Mouse (Mus musculus): ENCODE measurements around the gene Sipa1l3.
A peak's percentile ranks its signal among the peaks of the same experiment; 100 is the strongest.

Sipa1l3 gene

DNA sequence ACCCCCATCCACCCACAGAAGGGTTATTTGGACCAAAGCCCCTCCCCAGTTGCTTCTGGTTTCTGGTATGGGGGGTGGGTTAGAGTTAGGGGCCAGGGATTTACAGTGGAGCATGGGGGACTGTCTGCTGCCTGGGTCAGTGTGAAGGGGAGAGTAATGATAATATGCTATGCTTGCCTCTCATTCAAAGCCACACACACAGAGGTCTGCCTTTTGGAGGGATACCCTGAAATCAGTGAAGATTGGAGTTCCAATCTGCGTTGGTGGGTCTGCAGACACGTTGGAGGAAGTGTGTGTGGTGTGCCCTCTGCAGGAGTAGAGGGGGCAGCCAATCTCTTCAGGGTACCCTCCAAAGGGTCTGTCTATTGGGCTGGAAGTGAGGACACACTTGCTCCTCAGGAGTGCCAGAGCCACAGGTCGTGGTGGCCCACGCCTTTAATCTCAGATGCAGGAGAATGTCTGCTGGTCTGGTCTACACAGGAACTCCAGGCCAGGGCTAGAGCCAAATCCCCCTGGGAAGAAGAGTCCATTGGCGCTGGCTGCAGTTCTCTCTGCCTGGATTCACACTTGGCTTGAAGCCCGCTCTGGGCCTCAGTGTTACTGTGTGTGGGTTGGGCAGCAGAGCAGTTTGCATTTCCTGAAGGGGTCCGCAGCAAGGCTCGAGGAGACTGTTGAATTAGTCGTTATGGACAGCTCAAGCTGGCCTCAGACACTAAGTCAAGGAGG is 213.0 kb downstream of the Sipa1l3 start:
- no peak for DNase-seq (ENCODE audit: low read depth, low spot score)

DNA sequence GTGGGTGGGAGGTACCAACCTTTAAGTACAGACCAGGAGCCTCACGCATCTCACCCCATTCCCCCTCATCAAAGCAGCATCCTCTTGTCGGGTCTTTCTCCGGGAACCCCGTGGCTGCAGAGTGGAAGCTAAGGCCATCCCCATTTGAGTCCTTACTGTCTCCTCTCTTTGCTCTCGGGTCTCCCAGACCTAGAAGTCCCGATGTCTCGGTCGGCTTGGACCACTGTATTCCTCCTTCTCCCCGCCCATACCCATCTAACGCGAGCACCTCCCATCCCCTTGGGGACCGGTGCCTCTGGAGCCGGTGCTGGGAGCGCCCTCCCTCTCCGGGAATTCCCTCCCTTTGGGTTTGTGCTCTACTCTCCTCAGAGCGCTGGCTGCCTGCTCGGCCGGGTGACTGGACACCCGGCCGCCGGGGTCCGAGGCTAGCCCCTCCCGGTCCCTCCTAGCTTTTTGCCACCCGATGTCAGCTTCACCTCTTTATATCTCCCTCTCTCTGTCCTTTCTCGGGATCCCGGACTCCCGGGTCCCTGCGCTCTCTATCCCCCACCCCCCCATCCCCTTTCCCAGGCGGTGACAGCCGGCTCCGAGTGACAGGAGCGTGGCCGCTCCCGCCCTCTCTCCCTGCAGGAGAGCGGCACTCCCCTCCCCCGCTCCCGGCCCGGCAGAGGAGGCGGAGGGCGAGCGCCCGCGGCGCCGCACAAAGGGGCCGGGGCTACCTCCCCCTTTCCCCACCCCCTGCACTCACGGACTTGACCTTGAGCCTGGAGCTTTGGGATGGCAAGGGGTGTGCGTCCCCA is 213.8 kb downstream of the Sipa1l3 start:
- no peak for DNase-seq (ENCODE audit: low read depth, low spot score)

DNA sequence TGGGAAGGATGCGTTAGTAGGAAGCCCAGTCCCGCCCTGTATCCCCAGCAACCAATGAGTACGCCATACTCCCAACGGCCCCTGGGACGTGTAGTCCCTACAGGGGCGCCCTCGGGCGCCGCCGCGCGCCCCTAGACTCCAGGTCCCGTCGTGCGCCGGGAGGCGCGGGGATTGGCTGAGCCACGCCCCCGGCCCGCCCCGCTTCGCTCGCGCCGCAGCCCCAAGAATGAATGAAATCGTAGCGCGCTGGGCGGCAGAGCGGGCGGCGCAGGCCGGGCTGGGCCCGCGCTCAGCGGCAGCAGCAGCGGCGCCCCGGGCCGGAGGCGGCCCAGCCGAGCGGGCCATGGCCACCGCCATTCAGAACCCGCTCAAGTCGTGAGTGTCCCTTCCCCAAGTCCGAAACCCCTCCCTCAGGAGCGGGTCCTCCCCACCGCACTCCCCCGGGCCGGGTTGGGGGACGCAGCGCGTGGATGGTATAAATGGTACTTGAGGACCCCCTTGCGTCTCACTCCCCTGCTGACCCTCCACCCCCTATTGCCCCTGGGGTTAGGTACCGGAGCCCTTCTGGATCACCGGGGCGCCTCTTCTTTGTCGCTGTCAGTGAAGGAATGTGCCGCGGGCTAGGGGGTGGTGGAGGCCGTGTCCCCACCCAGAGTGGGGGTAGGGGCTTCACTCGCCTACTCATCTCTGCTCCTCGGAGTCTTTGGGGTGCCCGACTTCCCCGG is 214.5 kb downstream of the Sipa1l3 start, which contains the start of gene Dpf1:
Gene Dpf1, plus strand, starts transcription at position 214 of the 725 bp plus-strand sequence.
- DNase-seq (ENCODE audit: low read depth, low spot score), result peak; percentile 70

DNA sequence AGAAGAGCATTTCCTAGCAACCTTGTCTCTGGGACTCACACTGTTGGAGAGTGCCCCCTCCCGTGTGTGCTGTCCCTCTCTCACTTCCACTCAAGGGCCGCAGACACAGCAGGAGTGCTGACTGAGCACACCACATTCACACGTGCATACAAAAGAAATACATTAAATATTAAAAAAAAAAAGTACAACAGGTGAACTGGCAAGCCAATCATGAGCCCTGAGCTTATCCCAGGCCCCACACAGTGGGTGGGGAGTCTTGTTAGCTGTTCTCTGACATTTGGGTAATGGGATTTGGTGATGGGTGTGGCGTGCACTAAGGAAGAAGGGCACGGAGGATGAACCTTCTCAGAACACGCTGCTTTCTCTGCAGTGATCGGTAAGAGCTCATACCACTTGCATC is 215.8 kb downstream of the Sipa1l3 start:
- DNase-seq (ENCODE audit: low read depth, low spot score), result no peak

DNA sequence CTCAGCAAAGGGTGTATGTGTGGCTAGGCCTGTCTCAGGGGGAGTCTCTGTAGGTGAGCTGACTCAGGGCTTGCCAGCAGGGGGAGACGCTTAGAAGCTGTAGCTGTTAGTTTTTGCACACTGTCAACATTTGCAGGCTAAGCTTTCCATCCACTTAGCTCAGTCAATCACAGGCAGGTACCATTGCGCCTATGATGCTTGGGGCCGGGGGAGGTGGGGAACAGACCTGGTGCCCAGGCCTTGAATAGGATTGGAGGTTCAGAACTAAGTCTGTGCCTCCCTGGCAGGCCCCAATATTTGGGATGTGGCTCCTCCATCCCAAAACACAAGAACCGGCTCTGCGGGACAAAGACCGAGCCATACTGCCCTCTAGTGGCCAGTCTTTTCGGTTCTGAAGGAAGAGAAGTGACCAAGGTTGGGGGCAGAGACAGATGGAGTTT is 217.3 kb downstream of the Sipa1l3 start:
- DNase-seq (ENCODE audit: low read depth, low spot score), result no peak

DNA sequence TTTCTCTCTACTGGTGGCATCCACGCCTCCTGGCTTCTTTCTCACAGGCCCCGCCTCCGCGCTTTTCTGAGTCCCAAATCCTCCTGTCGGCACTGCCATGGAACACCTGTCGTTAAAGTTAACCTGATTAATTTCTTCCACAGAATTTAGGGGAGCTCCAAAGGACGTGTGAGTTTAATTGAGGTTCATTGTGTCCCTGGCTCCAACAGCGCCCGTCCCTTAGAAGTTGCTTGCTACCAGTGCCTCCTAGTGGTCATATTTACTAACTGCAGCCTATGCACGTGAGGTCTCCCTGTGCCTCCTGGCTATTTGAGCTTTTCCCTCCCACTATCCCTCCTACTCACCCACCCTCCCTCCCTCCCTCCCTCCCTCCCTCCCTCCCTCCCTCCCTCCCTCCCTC is 221.4 kb downstream of the Sipa1l3 start:
- DNase-seq (ENCODE audit: low read depth, low spot score), result peak; percentile 67

DNA sequence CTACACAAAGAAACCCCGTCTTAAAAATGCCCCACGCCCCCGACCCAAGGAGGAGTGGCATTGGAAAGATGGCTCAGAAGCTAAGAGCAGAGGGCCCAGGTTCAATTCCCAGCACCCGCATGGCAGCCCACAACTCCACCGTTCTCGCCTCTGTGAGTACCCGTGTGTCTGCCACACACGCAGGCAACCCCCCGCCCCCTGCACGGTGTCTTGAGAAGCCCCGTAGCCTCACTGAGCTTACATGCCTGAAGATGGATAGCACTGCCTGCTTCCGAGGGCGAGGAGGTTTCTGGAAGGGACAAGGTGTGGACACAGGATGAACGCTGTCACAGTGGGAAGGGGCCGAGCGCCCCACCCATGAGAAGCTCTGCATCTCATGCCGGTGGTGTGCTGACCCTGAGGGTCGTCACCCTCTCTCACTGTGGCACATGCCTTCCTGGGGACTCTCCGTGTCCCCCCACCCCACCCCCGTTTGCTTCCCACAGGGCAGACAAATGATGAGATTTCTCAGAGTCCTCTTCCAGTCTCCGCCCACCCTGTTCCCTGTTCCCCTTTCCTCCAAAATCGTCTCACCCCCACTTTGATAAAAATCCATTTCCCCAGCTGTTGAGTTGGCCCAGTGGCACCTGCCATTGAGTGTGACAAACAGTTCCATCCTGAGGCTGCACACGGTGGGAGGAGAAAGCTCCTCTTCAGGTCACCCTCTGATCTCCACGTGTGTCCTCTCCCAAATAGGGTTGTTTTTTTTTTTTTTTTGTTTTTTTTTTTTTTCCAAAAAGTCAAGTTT is 222.4 kb downstream of the Sipa1l3 start:
- no peak for DNase-seq (ENCODE audit: low read depth, low spot score)

DNA sequence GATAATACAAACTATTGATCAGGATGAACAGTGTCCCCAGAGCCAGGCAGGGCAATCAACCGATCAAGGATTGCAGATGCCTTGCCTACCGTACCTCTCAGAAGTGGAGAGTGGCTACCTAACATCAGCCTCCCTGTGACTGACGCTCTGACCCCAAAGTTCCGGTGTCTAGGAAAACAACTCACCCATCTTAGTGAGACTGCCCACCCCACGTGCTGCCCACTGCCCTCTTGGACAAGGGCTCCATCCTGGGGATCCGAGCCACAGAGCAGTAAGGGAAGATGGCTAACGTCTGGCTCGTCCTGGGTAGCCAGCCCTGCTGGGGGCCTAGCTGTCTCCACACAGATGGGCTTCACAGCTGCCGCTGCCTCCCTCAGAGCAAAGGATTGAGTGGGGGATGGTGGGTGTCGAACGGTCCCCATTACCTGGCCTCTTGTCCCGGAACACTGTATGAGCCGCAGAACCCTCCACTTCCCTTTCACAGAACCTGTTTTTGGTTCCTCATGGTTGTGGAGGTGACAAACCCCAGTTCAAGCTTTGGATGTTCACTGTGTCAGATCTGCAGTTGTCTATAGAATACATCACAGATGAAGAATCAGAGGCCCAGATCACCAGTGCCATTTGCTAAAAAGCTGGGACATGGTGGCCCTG is 224.2 kb downstream of the Sipa1l3 start:
- no peak for DNase-seq (ENCODE audit: low read depth, low spot score)

DNA sequence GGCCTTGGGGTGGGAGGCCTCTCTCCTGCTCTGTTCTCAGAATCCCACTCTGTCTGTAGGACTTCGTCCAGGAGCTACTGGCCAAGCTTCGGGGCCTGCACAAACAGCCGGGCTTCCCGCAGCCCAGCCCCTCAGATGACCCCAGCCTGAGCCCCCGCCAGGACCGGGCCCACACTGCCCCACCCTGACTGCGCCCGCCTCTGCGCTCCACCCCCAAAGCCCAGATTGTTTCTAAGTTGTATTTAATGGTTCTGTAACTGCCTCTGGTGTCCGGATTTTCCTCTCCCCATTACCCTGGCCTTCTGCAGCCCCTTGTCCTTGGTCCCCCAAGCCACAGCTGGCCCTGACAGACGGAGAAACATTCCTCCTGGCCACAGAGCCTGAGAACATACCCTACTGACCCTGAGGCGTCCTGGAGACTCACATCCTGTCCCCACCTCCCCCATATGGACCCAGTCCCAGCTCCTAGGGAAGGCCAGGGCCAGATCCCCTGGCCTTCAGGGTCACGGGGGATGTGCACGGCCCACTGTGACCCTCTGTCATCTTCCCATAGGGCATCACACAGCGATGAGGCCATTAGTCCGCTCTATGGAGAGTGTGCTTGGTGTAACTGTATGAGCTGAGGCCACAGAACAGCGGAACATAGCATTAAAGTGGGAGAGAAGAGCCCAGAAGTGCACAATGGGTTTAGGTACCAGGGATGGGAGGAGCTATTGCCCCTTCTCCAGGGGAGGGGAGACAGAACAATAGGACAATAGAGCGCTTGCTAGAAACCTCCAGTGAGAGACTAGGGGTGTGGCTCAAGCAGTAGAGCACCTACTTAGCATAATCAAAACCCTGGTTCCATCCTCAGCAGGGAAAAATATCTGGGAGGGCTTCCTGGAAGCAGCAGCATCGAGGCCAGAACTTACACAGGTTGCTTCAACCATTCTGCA is 225.0 kb downstream of the Sipa1l3 start:
- no peak for DNase-seq (ENCODE audit: low read depth, low spot score)

DNA sequence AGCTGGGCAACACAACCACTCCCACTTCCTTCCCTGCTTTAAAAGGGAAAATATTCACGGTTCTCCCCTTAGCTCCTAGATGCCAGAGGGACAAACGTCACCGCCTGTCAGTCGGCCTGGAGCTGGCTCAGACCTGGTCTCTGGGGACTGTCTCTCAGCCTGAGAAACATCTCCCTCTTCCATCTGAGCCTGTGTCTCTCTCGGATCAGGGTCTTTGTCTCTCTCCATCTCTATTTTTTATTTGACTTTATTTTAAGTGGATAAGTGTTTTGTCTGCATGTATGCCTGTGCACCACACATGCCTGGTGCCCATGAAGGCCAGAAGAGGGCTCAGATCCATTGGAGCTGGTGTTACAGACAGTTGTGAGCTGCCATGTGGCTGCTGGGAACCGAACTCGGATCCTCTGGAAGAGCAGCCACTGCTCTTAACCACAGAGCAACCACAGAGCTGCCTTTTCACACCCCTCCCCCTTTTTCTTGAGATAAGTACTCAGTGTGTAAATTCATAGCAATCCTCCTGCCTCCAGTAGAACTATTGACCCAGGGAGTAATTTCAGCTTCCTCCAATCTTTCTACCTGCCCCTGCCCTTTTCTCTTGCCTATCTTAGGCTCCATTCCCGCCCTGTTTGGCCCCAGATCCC is 225.9 kb downstream of the Sipa1l3 start:
- no peak for DNase-seq (ENCODE audit: low read depth, low spot score)

DNA sequence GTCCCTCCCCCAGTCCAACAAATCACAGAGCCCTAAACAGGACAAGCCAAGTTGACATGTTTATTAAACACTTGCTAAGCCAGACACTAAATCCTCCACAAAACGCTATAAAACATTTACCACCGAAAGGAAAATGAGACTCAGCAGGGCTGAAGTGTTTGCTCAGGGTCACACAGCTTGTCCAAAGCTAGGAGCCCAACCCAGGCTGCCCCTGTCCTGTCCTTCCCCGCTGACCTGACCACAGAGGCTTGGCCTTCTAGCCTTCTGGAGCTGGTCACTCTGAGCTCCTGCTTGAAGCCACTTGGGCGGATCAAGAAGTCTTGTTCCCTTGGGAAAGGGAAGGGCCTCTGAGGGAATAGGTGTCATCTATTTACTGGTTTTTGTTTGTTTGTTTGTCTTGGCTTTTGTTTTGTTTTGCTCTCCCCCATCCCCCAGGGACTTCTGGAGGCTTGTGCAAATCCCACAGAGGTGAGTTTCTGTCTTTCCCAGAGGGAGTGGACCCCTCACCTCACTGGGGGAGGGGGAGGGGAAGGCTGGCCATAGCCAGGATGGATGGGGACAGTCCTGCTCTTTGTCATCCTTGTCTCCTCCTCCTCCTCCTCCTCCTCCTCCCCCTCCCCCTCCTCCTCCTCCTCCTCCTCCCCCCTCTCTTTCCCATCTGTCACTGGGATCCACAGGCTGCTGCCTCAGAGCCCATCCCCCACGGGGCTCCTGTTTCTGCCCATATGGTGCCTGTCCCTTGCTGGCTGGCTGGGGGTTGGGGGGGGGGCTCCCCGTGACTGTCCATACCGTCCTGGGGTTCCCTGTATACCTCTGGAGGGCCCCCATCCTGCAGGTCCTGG is 226.6 kb downstream of the Sipa1l3 start:
- no peak for DNase-seq (ENCODE audit: low read depth, low spot score)

DNA sequence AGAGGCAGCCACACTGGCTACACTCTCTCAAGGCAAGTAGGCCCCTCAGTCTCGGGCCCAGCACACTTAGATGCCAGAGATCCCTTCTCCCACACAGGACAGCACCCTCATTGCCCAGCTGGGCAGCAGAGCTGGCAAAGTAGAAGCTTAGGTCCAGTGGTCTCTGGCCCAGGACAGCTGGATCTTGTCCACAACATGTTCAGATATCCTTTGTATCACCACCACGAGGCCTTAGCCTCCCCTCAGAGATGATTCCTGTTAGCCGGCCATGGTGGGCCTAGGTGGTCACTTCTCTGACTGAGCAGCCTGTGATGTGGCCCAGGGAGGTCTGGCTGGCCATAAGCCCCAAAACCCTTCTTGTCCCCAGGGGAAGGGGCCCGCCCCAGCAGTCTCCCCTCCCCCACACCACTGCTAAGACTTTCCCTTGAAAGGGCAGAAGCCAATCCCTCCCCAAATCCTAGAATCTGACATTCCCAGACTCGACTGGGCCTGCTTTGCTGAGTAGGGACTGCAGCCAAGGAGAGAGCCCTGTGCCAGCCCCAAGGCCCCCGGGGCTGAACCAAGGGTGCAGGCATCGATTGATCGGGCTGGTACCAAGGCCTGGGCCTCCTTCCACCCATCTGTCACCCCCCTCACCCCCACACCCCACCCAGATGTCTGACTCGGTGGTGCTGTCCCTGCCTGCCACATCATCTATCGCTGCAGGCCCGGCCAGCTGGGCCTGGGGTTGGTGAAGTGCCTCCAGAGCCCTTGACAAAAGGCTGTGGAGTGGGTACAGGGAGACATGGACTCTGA is 227.6 kb downstream of the Sipa1l3 start:
- DNase-seq (ENCODE audit: low read depth, low spot score), result no peak

DNA sequence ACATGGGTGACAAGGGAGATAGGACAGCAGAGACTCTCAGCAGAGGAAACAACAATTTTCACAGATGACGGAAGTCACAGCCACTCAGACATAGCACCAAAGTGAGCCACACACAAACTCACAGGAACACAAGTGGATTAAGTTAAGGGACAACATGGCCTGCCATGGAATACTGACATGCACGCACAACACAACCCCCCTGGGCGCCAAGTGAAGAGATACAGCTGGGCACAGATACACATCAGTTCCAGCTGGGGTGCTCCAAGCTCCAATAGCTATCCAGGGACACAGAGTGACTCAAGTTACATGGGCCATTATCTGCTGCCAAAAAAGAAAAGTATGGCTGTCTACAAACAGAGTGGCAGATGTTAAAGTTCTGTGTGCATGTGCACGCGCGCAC is 228.6 kb downstream of the Sipa1l3 start:
- DNase-seq (ENCODE audit: low read depth, low spot score), result no peak

DNA sequence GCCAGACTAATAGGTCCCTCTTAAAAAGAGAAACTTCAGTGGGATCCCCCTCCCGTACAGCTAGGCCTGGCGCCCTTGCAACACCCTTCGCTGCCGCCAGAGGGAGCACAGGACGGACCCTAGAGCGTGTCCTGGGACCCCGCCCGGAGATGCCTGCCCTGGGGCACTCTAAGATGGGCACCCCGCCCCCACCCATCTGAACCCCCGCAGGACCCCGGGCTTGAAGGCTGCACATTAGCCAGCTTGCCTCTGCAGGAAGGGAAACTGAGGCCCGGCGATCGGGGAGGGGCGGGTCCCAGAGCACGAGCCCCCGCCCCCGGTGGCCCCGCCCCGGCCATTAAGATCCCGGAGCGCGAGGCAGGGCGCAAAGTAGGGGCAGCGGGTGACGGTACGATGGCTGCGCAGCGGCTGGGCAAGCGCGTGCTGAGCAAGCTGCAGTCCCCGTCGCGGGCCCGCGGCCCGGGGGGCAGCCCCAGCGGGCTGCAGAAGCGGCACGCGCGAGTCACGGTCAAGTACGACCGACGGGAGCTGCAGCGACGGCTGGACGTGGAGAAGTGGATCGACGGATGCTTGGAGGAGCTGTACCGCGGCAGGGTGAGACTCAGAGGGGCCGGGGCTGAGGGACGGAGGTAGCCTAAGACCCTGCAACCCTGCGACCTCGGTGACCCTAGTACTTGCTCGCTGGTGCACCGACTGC is 229.4 kb downstream of the Sipa1l3 start, which contains the start of gene Ppp1r14a:
Gene Ppp1r14a, plus strand, starts transcription at position 367 of the 697 bp plus-strand sequence.
- DNase-seq (ENCODE audit: low read depth, low spot score), result no peak

DNA sequence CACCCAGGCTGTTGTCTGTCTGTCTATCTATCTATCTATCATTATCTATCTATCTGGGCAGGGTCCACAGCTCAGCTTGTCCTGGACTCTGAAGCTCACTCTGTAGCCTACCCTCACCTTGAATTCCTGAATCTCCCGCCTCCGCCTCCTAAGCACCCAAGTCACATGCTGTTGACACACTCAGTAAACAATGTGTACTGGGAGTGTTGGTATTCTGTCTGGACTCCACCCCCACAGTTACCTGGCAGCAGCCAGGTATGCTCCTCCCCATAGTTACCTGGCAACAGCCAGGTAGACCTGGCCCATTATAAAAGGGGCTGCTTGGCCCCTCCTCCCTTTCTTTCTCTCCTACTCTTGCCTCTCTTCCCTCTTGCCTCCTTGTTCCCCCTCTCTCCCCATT is 230.4 kb downstream of the Sipa1l3 start:
- no peak for DNase-seq (ENCODE audit: low read depth, low spot score)

DNA sequence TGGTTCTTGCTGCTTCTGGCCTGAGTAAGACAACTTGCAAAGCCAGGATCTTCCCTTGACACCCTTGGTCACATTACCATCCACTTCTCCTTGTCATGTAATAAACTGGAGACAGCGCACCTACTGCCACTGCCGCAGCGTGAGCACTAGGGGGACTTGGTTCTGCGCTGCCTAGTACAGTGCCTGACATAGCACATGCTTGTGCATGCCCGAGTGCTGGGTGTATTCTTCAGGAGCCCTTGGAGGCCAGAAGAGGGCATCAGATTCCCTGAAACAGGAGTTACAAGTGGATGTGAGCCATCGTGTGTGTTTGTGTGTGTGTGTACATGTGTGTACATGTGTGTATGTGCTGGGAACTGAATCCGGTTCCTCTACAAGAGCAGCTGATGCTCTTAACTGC is 231.0 kb downstream of the Sipa1l3 start:
- no peak for DNase-seq (ENCODE audit: low read depth, low spot score)

DNA sequence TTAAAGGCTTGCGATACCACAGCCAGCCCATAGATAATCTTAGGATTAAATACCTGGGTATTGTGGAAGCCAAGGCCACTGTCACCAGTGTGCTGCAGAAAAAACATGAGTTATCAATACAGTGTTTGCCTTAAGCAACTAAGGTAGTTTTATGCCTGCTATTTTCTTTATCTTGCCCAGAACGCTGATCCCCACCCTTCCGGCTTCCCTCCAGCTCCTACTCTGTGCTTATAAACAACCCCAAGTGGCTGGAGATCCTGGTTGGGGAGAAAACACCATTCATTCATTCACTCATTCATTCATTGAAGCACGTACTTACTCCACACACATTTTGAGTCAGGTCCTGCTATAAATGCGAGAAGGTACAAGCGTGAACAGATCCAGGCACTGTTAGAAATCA is 233.9 kb downstream of the Sipa1l3 start:
- no peak for DNase-seq (ENCODE audit: low read depth, low spot score)

Data from skeletal muscle tissue, adult 2 months (tissue).